Mouse (Mus musculus) bone marrow macrophage, adult 2 months (primary cell): ENCODE data around the gene Apool.

Experiments used
- CTCF ChIP-seq: IDR thresholded peaks from 2 replicates; pipeline ENCODE4 v1.5.1; 2012; ENCODE audit warnings: low read depth, mild to moderate bottlenecking, low read length, moderate library complexity
- POLR2A ChIP-seq: IDR thresholded peaks from 2 replicates; pipeline ENCODE4 v1.6.1; 2012; ENCODE audit warnings: mild to moderate bottlenecking, low read depth, low read length, borderline replicate concordance

GRCm38 (mm10) chrX:112368426-112368825, 57.3 kb downstream of the Apool start:
- TF ChIP-seq CTCF (no peak), POLR2A (no peak)
